Mouse (Mus musculus): ENCODE results near the gene Glt1d1. TPM values are rescaled to one million over a fixed set of nuclear protein-coding genes. Genes with fewer than 3 reads are reported as not detected.
"Not testable (repeated sequence)": the region's sequence is repeated elsewhere in the genome, so short reads cannot be mapped to it uniquely, and the experiment has no call there.

Gene Glt1d1
- total RNA-seq, 2 experiments from 2014 or later, result 21.6 to 27.1 TPM

DNA sequence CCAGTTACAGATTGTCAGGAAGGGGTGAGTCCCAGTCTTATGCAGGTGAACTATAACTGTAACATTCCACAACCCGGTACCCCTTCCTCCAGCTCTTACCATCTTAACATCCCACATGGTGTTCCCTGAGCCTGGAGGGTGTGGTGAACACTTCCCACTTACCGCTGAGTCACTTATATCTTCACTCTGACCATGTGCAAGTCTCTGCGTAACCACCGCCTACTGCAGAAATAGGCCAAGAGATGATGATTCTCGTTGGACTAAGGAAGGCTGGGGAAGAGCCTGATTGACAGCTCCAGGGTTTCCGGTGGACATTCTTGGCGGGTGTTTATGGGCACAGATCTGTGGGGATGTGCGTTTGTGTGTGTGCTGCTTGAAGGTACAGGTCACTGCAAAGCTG is 73.9 kb downstream of the Glt1d1 start:
- peak; percentile 42 to 51 for DNase-seq (ENCODE audit: extremely low spot score in 1 of 2, low spot score in 2 of 2)
- intact Hi-C loops (cut with DNase I), result loop anchor here (5.0 kb wide), 2 partner anchors 96 to 251 kb away; no protein-coding TSS in a partner anchor

GRCm38 (mm10) chr5:127708143-127708542 is 76.1 kb downstream of the Glt1d1 start:
- peak; percentile 54 for TF ChIP-seq CTCF (IDR thresholded peaks at IDR 0.05)
- DNase-seq (ENCODE audit: extremely low spot score in 1 of 2, low spot score in 2 of 2), result no peak
- H3K4me3 ChIP-seq, result no peak overlapping the region
- intact Hi-C loops (cut with DNase I), result loop anchor here (5.0 kb wide), 2 partner anchors 94 to 249 kb away; no protein-coding TSS in a partner anchor
- H3K27ac ChIP-seq, result no peak overlapping the region

More for the DNA sequence above, 73.9 kb downstream of the Glt1d1 start:
- Histone ChIP-seq H3K4me3 (no peak overlapping the region), H3K27ac (peak overlapping the region; percentile 36; the same call in 1 of the 2 replicates)
- TF ChIP-seq CTCF (IDR thresholded peaks at IDR 0.05), result no peak

- H3K27ac ChIP-seq, result no peak overlapping the region
- DNase-seq (ENCODE audit: extremely low spot score in 1 of 2, low spot score in 2 of 2), result no peak
- intact Hi-C loops (cut with DNase I), result no loop called here
These were observed 83.0 kb downstream of the Glt1d1 start for GRCm38 (mm10) chr5:127714783-127715704.

DNA sequence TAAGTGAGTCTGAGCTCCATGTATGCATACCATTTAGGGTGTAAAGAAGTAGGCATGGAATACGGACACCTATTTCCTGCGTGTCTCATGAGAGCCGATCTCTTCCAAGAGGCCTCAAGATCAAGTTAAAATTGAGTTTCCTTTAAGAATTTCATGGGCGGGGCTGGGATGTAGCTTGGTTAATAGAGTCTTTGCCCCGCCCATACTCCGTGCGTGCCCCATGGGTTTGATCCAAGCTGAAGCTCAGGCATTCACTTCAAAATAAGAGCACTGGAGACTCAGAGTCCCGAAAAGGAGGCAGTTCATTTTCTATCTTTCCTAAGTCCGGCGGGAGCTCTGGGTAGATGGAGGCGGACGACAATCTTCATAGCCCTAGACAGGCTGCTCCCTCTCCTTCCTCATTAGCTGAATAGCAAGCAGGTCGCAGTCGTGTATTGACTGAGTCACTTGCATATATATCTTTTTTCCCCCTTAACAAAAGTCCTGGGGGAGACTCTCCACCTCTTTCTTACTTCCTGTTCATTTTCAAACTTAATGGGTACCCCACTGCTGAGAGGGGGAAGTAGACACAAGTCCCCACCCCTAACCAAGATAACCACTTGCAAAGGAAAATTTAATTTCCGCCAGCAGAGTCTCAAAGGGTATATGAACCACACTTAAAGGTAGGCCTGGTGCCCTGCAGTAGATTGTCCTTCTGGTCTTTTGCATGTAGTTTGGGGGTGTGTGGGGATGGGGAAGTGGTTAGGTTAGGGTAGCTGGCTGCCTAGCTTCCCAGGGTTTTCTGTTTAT is 88.7 kb downstream of the Glt1d1 start:
- H3K27ac ChIP-seq, result no peak overlapping the region
- TF ChIP-seq CTCF (IDR thresholded peaks at IDR 0.05), result no peak
- intact Hi-C loops (cut with DNase I), result no loop called here
- no peak overlapping the region for H3K4me3 ChIP-seq
- DNase-seq (ENCODE audit: extremely low spot score in 1 of 2, low spot score in 2 of 2), result no peak

More at GRCm38 (mm10) chr5:127714783-127715704, 83.0 kb downstream of the Glt1d1 start:
- TF ChIP-seq CTCF (IDR thresholded peaks at IDR 0.05), result no peak; the same call in 1 of the 2 replicates
- H3K4me3 ChIP-seq, result no peak overlapping the region

DNA sequence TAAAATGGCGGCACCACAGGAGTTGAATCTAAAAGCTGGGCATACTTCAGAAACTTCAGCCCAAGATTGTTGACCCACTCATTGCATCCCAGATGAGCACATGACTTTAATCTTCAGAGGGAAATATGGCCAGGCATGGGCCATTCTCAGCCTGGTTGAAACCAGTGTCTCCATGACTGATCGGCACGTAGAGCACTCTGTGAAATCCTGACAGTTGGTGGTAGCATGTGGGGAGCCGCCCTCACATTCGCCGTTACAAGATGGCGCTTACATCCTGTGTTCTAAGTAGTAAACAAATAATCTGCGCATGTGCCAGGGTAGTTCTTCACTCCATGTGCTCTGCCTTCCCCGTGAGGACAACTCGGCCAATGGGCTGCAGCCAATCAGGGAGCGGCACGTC is 90.1 kb downstream of the Glt1d1 start:
- H3K4me3 ChIP-seq; DNase-seq (ENCODE audit: extremely low spot score in 1 of 2, low spot score in 2 of 2); H3K27ac ChIP-seq; intact Hi-C loops (cut with DNase I): not testable (repeated sequence)

DNA sequence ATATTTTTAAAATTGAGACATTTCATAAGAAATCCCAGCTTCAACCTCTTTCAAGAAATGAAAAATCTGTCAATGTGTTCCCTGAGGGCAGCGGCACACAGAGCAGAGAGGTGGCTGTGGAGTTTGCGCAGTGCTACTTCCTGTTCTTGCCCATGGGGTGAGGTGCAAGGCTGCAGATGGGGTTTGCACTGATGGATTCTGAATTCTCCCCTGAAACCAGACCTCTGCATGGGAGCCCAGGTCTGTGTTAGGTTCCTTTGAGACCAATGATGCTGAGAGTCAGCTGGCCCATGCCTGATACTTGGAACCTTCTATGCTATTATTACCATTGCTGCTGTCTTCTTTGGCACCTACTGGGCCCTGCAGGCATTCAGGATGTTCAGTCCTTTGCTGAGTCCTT is 98.3 kb downstream of the Glt1d1 start:
- H3K4me3 ChIP-seq, result no peak overlapping the region
- intact Hi-C loops (cut with DNase I), result no loop called here
- DNase-seq (ENCODE audit: extremely low spot score in 1 of 2, low spot score in 2 of 2), result no peak
- H3K27ac ChIP-seq, result no peak overlapping the region
- TF ChIP-seq CTCF (IDR thresholded peaks at IDR 0.05), result no peak

DNA sequence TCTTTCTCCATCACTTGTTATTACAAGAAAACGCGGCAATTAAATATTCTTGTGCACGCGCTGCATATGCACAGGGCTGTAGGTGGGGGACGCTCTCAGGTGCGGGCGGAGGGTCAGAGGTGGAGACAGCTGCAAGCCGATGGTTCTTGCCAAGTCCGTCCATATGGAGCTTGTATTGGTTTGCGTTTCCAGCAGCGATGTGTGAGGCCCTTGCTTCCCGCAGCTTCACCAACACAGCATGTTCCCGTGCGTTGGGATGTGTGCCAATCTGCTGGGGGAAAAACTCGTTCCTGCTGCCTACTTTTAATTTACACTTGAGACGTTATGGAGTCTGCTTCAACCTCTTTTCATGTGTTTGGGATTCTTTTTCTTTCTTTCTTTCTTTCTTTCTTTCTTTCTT is 109.3 kb downstream of the Glt1d1 start:
- intact Hi-C loops (cut with DNase I), result no loop called here
- peak; percentile 30 to 61 for DNase-seq (ENCODE audit: extremely low spot score in 1 of 2, low spot score in 2 of 2)
- TF ChIP-seq CTCF (IDR thresholded peaks at IDR 0.05), result no peak

GRCm38 (mm10) chr5:127749540-127749939 is 117.5 kb downstream of the Glt1d1 start:
- H3K4me3 ChIP-seq; H3K27ac ChIP-seq; intact Hi-C loops (cut with DNase I); DNase-seq (ENCODE audit: extremely low spot score in 1 of 2, low spot score in 2 of 2): not testable (repeated sequence)

More for the DNA sequence above, 109.3 kb downstream of the Glt1d1 start:
- H3K27ac ChIP-seq, result no peak overlapping the region
- no peak overlapping the region for H3K4me3 ChIP-seq

- no peak overlapping the region for H3K4me3 ChIP-seq
- intact Hi-C loops (cut with DNase I), result no loop called here
- no peak for TF ChIP-seq CTCF (IDR thresholded peaks at IDR 0.05)
- H3K27ac ChIP-seq, result no peak overlapping the region
- no peak for DNase-seq (ENCODE audit: extremely low spot score in 1 of 2, low spot score in 2 of 2)
These were observed 119.4 kb downstream of the Glt1d1 start for GRCm38 (mm10) chr5:127751262-127751975.

DNA sequence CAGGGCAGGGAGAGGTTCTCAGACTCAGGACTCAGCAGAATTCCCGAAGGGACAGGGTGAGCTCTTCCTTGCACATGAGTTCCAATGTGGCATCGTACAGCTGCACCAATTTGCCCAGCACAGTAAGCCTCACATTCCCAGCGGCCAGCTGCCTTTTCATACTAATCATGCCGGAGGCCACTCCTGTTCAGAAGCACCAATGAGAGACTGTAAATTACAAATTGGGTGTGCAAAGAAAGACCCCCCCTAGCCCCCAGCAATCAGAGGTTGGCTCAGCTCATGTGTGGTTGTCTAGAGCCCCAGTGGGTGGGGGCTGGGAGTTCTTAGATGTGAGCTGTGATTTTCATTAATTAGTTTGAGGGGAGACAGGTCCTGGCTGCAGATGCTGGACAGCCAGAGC is 123.5 kb downstream of the Glt1d1 start:
- no peak for DNase-seq (ENCODE audit: extremely low spot score in 1 of 2, low spot score in 2 of 2)
- intact Hi-C loops (cut with DNase I), result loop anchor here (5.0 kb wide), 1 partner anchor 682 kb away; no protein-coding TSS in a partner anchor
- Histone ChIP-seq H3K4me3 (no peak overlapping the region), H3K27ac (no peak overlapping the region)
- TF ChIP-seq CTCF (IDR thresholded peaks at IDR 0.05), result no peak

DNA sequence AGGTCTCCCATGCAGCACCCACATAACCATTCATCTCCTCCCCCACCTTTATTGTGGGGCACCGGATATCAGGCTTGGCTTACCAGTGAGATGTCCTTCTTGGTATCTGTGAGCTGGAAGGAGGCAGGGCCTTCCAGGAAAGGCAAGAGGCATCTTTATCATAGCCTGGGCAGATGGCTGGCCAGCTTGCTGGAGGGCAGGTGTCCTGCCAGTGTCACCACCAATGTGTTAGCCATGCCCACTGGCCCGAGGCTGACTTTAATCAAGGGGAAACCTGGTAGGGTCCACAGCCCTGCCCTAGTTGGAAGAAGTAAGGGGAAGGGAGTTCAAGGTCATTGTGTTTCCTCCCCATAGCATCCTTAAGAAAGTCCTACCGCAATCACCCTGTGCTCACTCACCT is 123.9 kb downstream of the Glt1d1 start:
- Histone ChIP-seq H3K27ac (no peak overlapping the region), H3K4me3 (no peak overlapping the region)
- intact Hi-C loops (cut with DNase I), result loop anchor here (5.0 kb wide), 1 partner anchor 681 kb away; no protein-coding TSS in a partner anchor
- no peak for DNase-seq (ENCODE audit: extremely low spot score in 1 of 2, low spot score in 2 of 2)
- no peak for TF ChIP-seq CTCF (IDR thresholded peaks at IDR 0.05)

Measured in left cerebral cortex, adult 2 months (tissue).